Mouse (Mus musculus) heart, adult 9 months (tissue): ENCODE data around the gene Ergic1.

Experiments used
- DNase-seq, 2 experiments: peaks; one replicate each; pipeline ENCODE4 v3.0.0; 2022; ENCODE audit warnings: low spot score in 2 of 2

The Ergic1 gene

GRCm38 (mm10) chr17:26660192-26660912 is 99.1 kb downstream of the Ergic1 start:
- peak; percentile 64 to 67 for DNase-seq

- DNase-seq: no peak
Measured at GRCm38 (mm10) chr17:26662204-26662603, 100.9 kb downstream of the Ergic1 start.

- peak; percentile 86 to 92 for DNase-seq
Measured at GRCm38 (mm10) chr17:26662978-26663683, 101.8 kb downstream of the Ergic1 start, which contains the start of gene Atp6v0e. TSS of gene Atp6v0e (plus strand) at chr17:26663231.

DNA sequence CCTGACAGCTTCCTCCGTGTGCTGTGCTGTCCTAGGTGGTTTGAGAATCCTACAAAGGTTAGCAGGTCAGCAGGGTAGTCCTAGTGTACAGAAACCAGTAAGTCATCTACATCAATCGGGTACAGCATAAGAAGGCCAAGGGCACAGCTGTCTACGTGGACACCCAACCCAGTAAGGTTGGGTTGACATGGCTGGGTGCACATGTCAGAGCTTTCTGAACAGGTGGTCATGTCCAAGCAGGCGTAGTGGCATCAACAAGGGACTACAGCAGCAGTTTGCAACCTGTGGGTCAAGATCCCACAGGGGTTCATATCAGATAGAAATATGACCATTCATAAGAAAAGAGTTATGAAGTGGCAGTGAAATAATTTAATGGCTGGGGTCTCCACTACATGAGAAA is 104.3 kb downstream of the Ergic1 start:
- no peak for DNase-seq

- DNase-seq: no peak
Measured at GRCm38 (mm10) chr17:26671268-26671667, 110.0 kb downstream of the Ergic1 start.

- no peak for DNase-seq
Measured at GRCm38 (mm10) chr17:26675845-26676244, 114.6 kb downstream of the Ergic1 start.

- DNase-seq: peak; percentile 85 to 87
Measured at GRCm38 (mm10) chr17:26676252-26676615, 114.9 kb downstream of the Ergic1 start.

DNA sequence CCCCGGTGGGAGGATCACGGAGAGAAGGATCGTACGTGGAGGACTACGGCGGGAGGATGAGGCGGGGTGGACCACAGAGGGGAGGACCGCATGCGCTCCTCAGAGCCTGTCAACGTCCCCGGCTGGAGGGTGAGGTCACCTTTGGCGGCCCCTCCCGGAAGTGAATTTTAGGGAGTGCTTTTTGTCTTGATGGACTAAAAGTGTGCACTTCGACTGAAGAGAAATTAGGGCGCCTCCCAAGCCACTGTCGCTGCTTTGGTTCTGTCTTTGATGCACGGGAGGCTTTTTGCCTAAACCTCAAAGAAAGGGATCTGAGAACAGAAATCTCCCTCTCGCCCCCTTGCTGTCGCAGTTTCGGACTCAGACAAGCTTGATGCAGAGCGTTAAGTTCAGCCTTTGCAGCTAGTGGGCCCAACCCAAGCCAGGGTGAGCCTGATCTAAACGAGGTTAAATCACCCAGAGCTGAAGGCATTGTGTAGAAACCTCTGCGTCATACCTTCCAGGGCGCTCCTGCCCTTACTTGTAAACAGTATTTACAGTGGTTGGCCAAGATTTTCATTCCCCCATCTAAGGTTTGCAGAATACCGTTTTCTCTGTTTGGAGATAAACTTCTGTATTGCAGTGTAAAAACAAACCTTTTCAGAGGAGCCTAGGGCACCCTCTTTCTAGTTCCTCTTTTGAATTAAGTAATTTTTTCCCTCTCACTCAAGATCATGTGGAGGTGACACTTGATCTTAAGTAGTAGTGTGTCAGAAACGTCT is 115.5 kb downstream of the Ergic1 start:
- peak; percentile 83 to 87 for DNase-seq

DNA sequence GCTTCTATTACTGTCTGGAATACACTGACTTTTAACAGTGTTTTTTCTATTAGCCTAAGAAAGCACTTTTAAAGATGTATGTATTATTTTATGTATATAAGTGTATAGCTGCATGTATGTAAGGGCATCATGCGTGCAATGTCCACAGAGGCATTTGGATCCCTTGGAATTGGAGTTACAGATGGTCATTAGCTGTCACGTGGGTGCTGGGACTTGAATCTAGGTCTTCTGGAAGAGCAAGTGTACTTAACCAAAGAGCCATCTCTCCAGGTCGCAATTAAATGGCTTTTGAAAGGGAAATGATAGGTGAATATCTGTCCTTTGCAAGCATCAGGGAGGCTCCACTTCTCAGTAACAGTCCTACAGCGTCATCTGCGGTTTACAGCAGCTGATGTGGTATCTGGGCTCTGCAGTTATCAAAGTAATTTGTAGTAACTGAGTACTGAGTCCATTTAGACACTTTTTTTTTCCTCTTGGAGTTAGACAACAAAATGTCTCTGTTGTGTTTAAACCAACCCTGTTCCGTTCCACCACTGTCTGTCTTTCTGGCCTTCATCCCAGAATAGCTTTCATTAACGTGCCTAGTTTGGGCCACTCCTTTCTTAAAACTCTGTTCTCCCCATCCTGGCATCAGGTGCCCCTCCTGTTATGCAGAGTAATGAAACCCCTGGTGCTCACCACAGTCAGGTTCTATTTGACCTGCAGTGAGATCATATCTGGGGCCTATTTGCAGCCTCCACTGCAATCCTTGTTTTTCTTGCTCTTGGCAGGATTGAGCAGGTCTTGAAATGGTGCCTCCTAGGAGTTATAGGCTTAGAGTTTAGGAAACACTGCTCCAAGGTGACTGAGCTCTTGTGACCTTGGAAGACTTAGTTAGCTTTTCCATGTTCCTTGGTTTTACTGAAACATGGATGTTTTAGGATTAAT is 116.7 kb downstream of the Ergic1 start:
- DNase-seq: no peak

DNA sequence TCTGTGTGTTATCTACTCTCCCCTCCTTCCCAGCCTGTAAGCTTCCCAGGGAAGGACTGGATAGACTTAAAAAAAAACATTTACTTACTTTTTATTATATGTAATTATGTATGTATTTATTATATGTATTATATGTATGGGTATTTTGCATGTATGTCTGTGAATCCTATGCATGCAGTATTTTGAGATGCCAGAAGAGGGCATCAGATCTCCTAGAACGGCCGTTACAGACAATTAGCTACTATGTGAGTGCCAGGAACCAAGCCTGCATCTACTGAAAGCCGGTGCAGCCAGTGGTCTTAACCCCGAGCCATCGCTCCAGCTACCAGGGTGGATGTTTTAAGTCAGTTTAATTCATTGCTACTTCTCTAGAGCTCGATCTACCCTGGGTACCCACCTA is 120.0 kb downstream of the Ergic1 start:
- DNase-seq: no peak

- DNase-seq: no peak
Measured at GRCm38 (mm10) chr17:26686334-26687000, 125.2 kb downstream of the Ergic1 start.

GRCm38 (mm10) chr17:26688795-26689735 is 127.8 kb downstream of the Ergic1 start:
- DNase-seq: no peak

DNA sequence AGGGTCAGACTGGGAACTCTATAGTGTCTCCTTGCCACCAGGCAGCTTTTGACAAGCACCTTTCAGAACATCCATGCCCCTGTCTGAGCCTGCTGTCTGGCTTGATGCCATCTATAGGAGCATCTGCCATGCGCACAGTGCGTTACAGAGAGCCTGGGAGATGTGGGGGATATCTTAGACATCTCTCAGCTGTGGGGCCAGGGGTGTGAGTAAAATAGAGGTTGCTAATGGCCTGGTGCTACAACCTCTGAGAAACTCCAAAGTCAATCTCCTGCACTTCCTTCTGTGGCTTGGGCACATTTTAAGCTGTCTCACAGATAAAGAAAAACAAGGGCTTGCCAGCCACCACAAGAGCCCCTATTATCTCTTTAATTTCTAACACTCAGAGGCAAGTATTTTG is 128.5 kb downstream of the Ergic1 start:
- no peak for DNase-seq

- no peak for DNase-seq
Measured at GRCm38 (mm10) chr17:26690236-26690635, 128.9 kb downstream of the Ergic1 start.

- peak in 1 of 2 experiments; percentile 51 for DNase-seq
Measured at GRCm38 (mm10) chr17:26691110-26691509, 129.8 kb downstream of the Ergic1 start.

- no peak for DNase-seq
Measured at GRCm38 (mm10) chr17:26693424-26693823, 132.1 kb downstream of the Ergic1 start.

DNA sequence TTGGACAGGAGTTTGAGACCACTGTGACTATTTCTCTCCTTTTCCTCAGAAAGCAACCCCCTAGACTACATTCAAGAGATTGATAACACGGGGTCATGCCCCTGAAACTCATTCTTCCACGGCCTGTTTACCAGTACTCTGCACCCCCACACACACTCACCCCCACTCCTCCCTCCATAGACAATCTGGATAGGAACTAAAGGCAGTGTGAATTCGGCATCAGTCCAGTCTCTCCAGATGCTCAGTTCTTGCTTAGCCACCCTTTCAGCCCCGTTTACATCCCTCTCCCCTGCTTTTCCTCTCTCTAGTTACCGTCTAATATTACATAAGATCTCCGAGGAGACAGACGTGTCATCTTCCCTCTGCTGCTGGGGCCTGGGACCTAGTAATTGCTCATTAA is 132.9 kb downstream of the Ergic1 start:
- DNase-seq: no peak

DNA sequence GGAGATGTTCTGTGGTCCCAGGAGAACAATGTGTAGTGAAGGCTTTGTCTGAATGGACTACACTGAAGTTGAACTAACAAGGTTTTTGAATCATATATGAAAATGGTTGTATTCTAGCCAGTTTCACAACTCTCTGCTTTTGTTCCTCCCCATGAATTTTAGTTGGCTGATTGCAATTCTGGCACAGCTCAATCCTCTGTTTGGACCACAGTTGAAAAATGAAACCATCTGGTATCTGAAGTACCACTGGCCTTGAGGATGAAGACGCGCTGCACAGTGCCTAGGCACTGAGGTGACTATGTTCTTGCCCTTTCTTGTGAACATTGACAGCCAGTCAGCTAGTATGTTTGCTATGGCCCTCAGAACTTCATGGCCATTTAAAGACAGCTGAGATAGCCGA is 133.9 kb downstream of the Ergic1 start:
- no peak for DNase-seq

GRCm38 (mm10) chr17:26698846-26699245 is 137.6 kb downstream of the Ergic1 start:
- no peak for DNase-seq
